Mouse (Mus musculus) liver, embryonic 16.5 days (tissue): ENCODE results near the gene Zmynd8. TPM values are rescaled to one million over a fixed set of nuclear protein-coding genes. Genes with fewer than 3 reads are reported as not detected.

Experiments used
- ATAC-seq: fragments of 200-750 bp; cut with Nextera tagmentation; 2 replicates; pipeline ENCODE4 v1.8.0; 2017; ENCODE audit warnings: low read depth, mild to moderate bottlenecking, moderate number of reproducible peaks, moderate library complexity
- H3K27ac ChIP-seq: fragments of 300-500 bp; sonication (generic); 2 replicates; pipeline ENCODE4 v1.5.1; 2014; ENCODE audit warnings: mild to moderate bottlenecking, low read length
- H3K27me3 ChIP-seq: fragments of 300-500 bp; sonication (generic); 2 replicates; pipeline ENCODE4 v1.6.1; 2014; ENCODE audit warnings: low read depth, low read length, mixed read lengths; ENCODE audit not compliant: control insufficient read depth, insufficient read depth
- H3K36me3 ChIP-seq: fragments of 300-500 bp; sonication (generic); 2 replicates; pipeline ENCODE4 v1.6.1; 2014; ENCODE audit warnings: mild to moderate bottlenecking; ENCODE audit not compliant: control insufficient read depth, insufficient read depth
- H3K4me1 ChIP-seq: fragments of 300-500 bp; sonication (generic); 2 replicates; pipeline ENCODE4 v1.6.1; 2014; ENCODE audit warnings: low read depth, low read length, mixed read lengths; ENCODE audit not compliant: control insufficient read depth
- H3K4me2 ChIP-seq: fragments of 300-500 bp; sonication (generic); 2 replicates; pipeline ENCODE4 v1.6.1; 2014; ENCODE audit warnings: low read depth, low read length, mixed read lengths
- H3K4me3 ChIP-seq: fragments of 300-500 bp; sonication (generic); 2 replicates; pipeline ENCODE4 v1.5.1; 2014; ENCODE audit warnings: low read depth, mild to moderate bottlenecking, low read length
- H3K9ac ChIP-seq: fragments of 300-500 bp; sonication (generic); 2 replicates; pipeline ENCODE4 v1.6.1; 2014; ENCODE audit warnings: low read depth, low read length
- H3K9me3 ChIP-seq: fragments of 300-500 bp; sonication (generic); replicated peaks from 2 replicates; pipeline ENCODE4 v1.6.1; 2016; ENCODE audit warnings: low read length; ENCODE audit not compliant: control insufficient read depth
- WGBS: fragments of 180-500 bp; shearing (Covaris S2); extraction: QIAGEN DNeasy Blood & Tissue Kit; methylation state at CpG from one replicate; pipeline ENCODE4 v1.1.7; 2014; ENCODE audit not compliant: insufficient replicate concordance; 5-methylcytosine and 5-hydroxymethylcytosine counted together
- polyA plus RNA-seq: library from polyadenylated mRNA; unstranded; fragments of >200 nt; fragmentation: Nextera tagmentation; extraction: Ambion mirVana; gene quantifications from 2 replicates; pipeline ENCODE4 v1.2.1, GENCODE M21; 2015

Zmynd8 gene
- polyA plus RNA-seq, 1 experiment from 2014 or later = 20.0 TPM

GRCm38 (mm10) chr2:165831637-165832289, 67.1 kb downstream of the Zmynd8 start:
- H3K36me3 ChIP-seq = peaks cover 53% of the 10 kb centered on the region
- no peaks in the 10 kb centered on the region for H3K9me3 ChIP-seq
- no peak overlapping the region for H3K4me2 ChIP-seq
- H3K4me1 ChIP-seq = no peaks in the 10 kb centered on the region
- WGBS = 78% methylated on average over 8 of the region's 8 CpGs
- H3K27me3 ChIP-seq = no peaks in the 10 kb centered on the region
- no peak for ATAC-seq
- no peak overlapping the region for H3K27ac ChIP-seq
- no peak overlapping the region for H3K4me3 ChIP-seq
- H3K9ac ChIP-seq = no peak overlapping the region

DNA sequence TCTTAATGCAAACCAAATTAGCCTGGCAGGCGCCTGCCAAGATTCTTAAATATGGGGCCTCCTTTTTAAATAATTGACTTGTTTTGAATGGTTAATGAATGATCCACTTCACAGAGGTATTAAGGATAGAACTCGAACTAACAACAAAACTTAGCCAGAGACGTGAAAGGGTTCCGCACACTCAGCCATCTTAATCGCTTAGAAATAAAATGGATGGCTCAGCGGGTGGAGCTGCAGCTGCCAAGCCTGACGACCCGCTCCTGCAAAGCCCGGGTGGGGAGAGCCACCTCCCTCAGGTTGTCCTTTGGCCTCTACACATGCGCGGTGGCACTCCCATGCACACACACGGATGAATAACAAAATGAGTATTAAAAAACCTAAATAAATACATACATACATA, 70.0 kb downstream of the Zmynd8 start:
- no peak for ATAC-seq

DNA sequence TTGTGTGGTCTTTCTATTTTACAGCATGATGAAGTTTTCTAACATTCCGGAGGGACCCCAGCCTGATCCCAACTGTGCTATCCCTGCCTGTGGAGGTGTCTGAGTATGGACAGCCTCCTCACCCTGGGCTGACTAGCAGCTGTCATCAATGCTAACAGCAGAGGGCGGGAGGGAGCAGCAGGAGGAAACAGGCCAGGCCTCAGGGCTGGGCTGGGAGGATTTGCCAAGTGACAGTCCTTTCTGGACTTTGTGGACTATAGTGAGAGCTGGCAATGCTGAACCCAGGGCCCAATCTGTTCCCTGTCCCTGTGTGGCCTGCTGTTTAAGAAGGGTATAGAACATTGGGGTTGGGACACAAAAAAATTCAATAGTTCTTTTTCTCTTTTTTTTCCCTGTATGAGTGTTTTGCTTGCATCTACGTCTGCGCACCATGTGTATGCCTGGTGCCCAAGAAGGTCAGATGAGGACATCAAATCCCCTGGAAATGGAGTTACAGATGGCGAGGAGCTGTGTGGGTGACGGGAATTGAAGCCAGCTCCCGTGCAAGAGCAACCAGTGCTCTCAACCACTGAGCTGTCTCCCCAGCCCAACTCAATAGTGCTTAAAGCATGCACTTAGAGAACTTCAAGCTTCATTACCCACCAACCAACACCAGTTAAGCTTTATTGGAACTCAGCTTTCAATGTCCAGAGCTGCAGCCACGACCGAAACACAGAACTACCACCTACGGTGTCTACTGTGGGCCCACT, 72.7 kb downstream of the Zmynd8 start:
- no peaks in the 10 kb centered on the region for H3K9me3 ChIP-seq
- no peak overlapping the region for H3K4me2 ChIP-seq
- H3K27ac ChIP-seq = no peak overlapping the region
- H3K9ac ChIP-seq = no peak overlapping the region
- no peaks in the 10 kb centered on the region for H3K4me1 ChIP-seq
- H3K4me3 ChIP-seq = no peak overlapping the region
- 81% methylated on average over 10 of the region's 10 CpGs for WGBS
- no peaks in the 10 kb centered on the region for H3K27me3 ChIP-seq
- peak; percentile 61; the same call in 1 of the 2 replicates for ATAC-seq
- peaks cover 45% of the 10 kb centered on the region for H3K36me3 ChIP-seq

More for the DNA sequence above, 70.0 kb downstream of the Zmynd8 start:
- 86% methylated on average over 12 of the region's 12 CpGs for WGBS
- Histone ChIP-seq H3K36me3 (peaks cover 56% of the 10 kb centered on the region), H3K9me3 (no peaks in the 10 kb centered on the region), H3K27ac (no peak overlapping the region), H3K4me3 (no peak overlapping the region), H3K27me3 (no peaks in the 10 kb centered on the region), H3K4me1 (no peaks in the 10 kb centered on the region), H3K9ac (no peak overlapping the region), H3K4me2 (no peak overlapping the region)

GRCm38 (mm10) chr2:165825261-165825900, 73.4 kb downstream of the Zmynd8 start:
- peaks cover 45% of the 10 kb centered on the region for H3K36me3 ChIP-seq
- H3K27ac ChIP-seq = no peak overlapping the region
- H3K4me2 ChIP-seq = no peak overlapping the region
- H3K4me3 ChIP-seq = no peak overlapping the region
- no peak for ATAC-seq
- no peaks in the 10 kb centered on the region for H3K9me3 ChIP-seq
- no peak overlapping the region for H3K9ac ChIP-seq
- 87% methylated on average over 17 of the region's 17 CpGs for WGBS
- H3K4me1 ChIP-seq = no peaks in the 10 kb centered on the region
- no peaks in the 10 kb centered on the region for H3K27me3 ChIP-seq

DNA sequence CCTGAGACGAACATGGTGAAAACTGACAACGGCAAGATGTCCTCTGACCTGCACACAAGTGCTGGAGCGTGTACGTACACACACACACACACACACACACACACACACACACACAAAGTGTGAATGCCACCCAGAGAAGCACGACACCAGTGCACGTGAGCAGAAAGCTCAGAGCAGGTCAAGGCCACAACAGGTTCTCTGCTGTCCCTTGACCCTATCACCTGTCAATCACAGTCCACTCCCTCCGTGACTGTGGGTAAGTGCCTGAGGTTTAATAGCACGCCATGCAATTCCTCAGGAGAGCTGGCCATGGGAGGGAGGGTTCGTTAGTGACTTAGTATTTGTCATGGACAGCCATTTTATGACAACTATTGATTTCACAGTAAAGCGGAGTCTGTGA, 74.0 kb downstream of the Zmynd8 start:
- no peaks in the 10 kb centered on the region for H3K27me3 ChIP-seq
- H3K9ac ChIP-seq = no peak overlapping the region
- peaks cover 51% of the 10 kb centered on the region for H3K36me3 ChIP-seq
- H3K27ac ChIP-seq = no peak overlapping the region
- H3K4me2 ChIP-seq = no peak overlapping the region
- H3K4me1 ChIP-seq = no peaks in the 10 kb centered on the region
- no peak overlapping the region for H3K4me3 ChIP-seq
- WGBS = 83% methylated on average over 10 of the region's 10 CpGs
- no peaks in the 10 kb centered on the region for H3K9me3 ChIP-seq
- ATAC-seq = no peak

DNA sequence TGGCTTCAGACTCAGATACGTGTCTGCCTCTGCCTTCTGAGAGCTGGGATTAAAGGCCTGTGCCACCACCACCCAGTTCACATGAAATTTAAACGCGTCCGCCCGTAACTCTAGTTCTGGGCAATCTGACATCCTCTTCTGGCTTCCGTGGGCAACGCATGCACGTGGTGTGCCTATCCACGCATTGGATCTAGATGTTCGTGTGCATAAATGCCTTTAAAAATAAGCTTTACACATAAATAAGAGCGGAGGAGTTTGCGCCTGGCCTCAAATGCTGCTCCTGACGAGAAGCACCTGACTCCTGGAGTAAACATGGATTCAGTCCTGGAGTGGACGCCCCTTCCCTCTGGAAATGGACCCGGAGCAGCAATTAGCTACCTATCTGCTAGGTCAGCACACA, 76.3 kb downstream of the Zmynd8 start:
- Histone ChIP-seq H3K27ac (no peak overlapping the region), H3K36me3 (peaks cover 53% of the 10 kb centered on the region), H3K4me2 (no peak overlapping the region), H3K4me1 (no peaks in the 10 kb centered on the region), H3K9ac (no peak overlapping the region), H3K9me3 (no peaks in the 10 kb centered on the region), H3K27me3 (no peaks in the 10 kb centered on the region), H3K4me3 (no peak overlapping the region)
- ATAC-seq = no peak
- WGBS = 89% methylated on average over 15 of the region's 15 CpGs

- Histone ChIP-seq H3K9me3 (no peaks in the 10 kb centered on the region), H3K27ac (no peak overlapping the region), H3K4me1 (no peaks in the 10 kb centered on the region), H3K4me2 (no peak overlapping the region), H3K9ac (no peak overlapping the region), H3K36me3 (peaks cover 53% of the 10 kb centered on the region), H3K4me3 (no peak overlapping the region), H3K27me3 (no peaks in the 10 kb centered on the region)
- WGBS = 86% methylated on average over 12 of the region's 12 CpGs
- ATAC-seq = no peak
Measured at GRCm38 (mm10) chr2:165821671-165822070, 77.1 kb downstream of the Zmynd8 start.

GRCm38 (mm10) chr2:165820504-165821095, 78.2 kb downstream of the Zmynd8 start:
- Histone ChIP-seq H3K27me3 (no peaks in the 10 kb centered on the region), H3K4me1 (no peaks in the 10 kb centered on the region), H3K9me3 (no peaks in the 10 kb centered on the region), H3K27ac (no peak overlapping the region), H3K4me3 (no peak overlapping the region), H3K9ac (no peak overlapping the region), H3K4me2 (no peak overlapping the region), H3K36me3 (peaks cover 48% of the 10 kb centered on the region)
- ATAC-seq = no peak
- WGBS = 77% methylated on average over 15 of the region's 15 CpGs
